Mouse (Mus musculus) hindbrain, embryonic 16.5 days (tissue): ENCODE data around the gene Mreg. TPM values are rescaled to one million over a fixed set of nuclear protein-coding genes. Genes with fewer than 3 reads are reported as not detected.

Experiments
- ATAC-seq: fragments of 200-750 bp; cut with Nextera tagmentation; 2 replicates; pipeline ENCODE4 v1.8.0; 2017; ENCODE audit warnings: moderate TSS enrichment, moderate library complexity
- H3K27ac ChIP-seq: fragments of 300-500 bp; sonication (generic); 2 replicates; pipeline ENCODE4 v1.5.1; 2014; ENCODE audit warnings: low read depth, mild to moderate bottlenecking, control low read depth, low read length, moderate library complexity
- H3K27me3 ChIP-seq: fragments of 300-500 bp; sonication (generic); replicated peaks from 2 replicates; pipeline ENCODE4 v1.6.1; 2014; ENCODE audit warnings: low read length; ENCODE audit not compliant: control insufficient read depth, insufficient read depth
- H3K36me3 ChIP-seq: fragments of 300-500 bp; sonication (generic); 2 replicates; pipeline ENCODE4 v1.6.1; 2014; ENCODE audit warnings: mild to moderate bottlenecking, low read length, moderate library complexity, mixed read lengths; ENCODE audit not compliant: control insufficient read depth, insufficient read depth
- H3K4me1 ChIP-seq: fragments of 300-500 bp; sonication (generic); 2 replicates; pipeline ENCODE4 v1.6.1; 2014; ENCODE audit warnings: low read depth, low read length; ENCODE audit not compliant: control insufficient read depth, insufficient read depth
- H3K4me2 ChIP-seq: fragments of 300-500 bp; sonication (generic); 2 replicates; pipeline ENCODE4 v1.6.1; 2014; ENCODE audit warnings: mild to moderate bottlenecking, low read length, control low read depth, moderate library complexity
- H3K4me3 ChIP-seq: fragments of 300-500 bp; sonication (generic); 2 replicates; pipeline ENCODE4 v1.5.1; 2014; ENCODE audit warnings: mild to moderate bottlenecking, low read length, control low read depth, moderate library complexity
- H3K9ac ChIP-seq: fragments of 300-500 bp; sonication (generic); 2 replicates; pipeline ENCODE4 v1.6.1; 2014; ENCODE audit warnings: low read depth, mild to moderate bottlenecking, control low read depth, low read length, moderate library complexity
- H3K9me3 ChIP-seq: fragments of 300-500 bp; sonication (generic); 2 replicates; pipeline ENCODE4 v1.6.1; 2014; ENCODE audit warnings: mild to moderate bottlenecking, low read length, moderate library complexity; ENCODE audit not compliant: control insufficient read depth
- WGBS: fragments of 180-500 bp; shearing (Covaris S2); extraction: QIAGEN DNeasy Blood & Tissue Kit; methylation state at CpG from one replicate; pipeline ENCODE4 v1.1.7; 2014; 5-methylcytosine and 5-hydroxymethylcytosine counted together
- polyA plus RNA-seq: library from polyadenylated mRNA; unstranded; fragments of >200 nt; fragmentation: Nextera tagmentation; extraction: Ambion mirVana; gene quantifications from 2 replicates; pipeline ENCODE4 v1.2.1, GENCODE M21; 2015

Mreg gene
- polyA plus RNA-seq, 1 experiment from 2014 or later = 2.7 TPM

DNA sequence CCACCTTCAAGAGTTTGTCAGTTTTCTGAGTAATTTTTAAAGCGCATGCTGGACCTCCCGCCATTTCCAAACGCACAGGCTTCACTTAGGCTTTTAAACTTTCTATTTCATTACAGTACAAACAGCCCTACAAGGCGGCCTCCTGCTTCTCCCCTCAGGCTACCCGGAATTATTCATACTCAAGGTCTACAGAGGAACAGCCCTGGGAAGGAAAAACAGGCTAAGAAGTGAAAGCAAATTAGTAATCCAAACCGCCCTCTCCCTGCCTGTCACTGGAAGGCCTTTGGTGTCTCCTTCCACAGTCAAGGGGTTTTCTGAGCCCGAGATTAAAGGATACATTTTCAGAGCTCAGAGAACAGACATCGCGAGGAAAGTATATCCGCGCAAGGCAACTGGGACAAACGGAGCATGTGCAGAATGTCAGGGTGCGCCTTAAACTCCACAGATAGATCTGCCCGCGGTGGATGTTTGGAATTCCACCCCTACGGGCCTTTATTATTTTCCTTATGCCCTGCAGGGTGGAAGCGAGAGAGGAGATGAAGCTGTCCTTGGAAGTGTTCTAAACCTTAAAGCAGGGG lies 90.4 kb downstream of the Mreg start:
- Histone ChIP-seq H3K9ac (no peak overlapping the region), H3K27ac (no peak overlapping the region), H3K36me3 (no peaks in the 10 kb centered on the region), H3K4me3 (no peak overlapping the region), H3K9me3 (no peaks in the 10 kb centered on the region), H3K4me2 (no peak overlapping the region), H3K4me1 (no peaks in the 10 kb centered on the region), H3K27me3 (no peaks in the 10 kb centered on the region)
- ATAC-seq = no peak
- WGBS = 83% methylated on average over 17 of the region's 17 CpGs

DNA sequence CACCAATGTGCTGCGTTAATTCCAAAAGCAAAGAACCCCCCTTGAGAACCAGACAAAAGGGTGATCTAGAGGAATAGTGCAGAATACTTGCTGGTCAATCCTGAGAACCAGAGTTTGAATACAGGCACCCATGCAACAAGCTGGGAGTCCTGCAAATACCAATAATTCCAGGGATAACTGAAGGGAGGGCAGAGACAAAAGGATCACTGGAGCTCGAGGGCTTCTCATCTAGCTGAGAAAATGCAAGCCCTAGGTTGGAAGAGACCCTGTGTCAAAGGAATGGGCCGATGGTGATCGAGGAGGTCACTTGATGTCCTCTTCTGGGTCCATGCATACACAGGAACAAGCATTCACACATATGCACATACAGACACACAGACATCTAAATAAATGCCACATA lies 92.1 kb downstream of the Mreg start:
- Histone ChIP-seq H3K27ac (no peak overlapping the region), H3K4me2 (no peak overlapping the region), H3K4me3 (no peak overlapping the region), H3K9ac (no peak overlapping the region), H3K4me1 (no peaks in the 10 kb centered on the region), H3K9me3 (no peaks in the 10 kb centered on the region), H3K27me3 (no peaks in the 10 kb centered on the region), H3K36me3 (no peaks in the 10 kb centered on the region)
- ATAC-seq = no peak
- 55% methylated on average over 4 of the region's 4 CpGs for WGBS

DNA sequence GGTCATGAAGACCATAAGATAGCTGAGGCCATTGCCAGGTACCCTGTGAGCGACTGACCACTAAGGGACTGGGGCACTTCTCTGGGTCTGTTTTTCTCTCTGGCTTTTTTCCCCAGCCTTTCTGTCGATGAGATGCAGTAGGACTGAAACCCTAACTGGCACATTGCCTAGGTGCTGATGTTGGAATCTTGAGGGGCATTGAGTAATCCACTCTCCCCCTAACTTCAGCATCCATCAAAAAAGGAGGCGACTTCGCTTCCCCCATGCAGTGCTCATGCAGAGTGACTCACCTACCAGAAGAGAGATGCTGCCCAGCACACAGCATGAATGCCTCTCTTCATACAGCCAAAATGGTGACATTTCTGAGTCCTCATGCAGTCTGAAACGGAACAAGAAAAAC lies 97.9 kb downstream of the Mreg start:
- H3K9ac ChIP-seq = no peak overlapping the region
- no peaks in the 10 kb centered on the region for H3K4me1 ChIP-seq
- H3K4me2 ChIP-seq = no peak overlapping the region
- WGBS = 69% methylated on average over 5 of the region's 5 CpGs
- H3K27ac ChIP-seq = no peak overlapping the region
- no peaks in the 10 kb centered on the region for H3K27me3 ChIP-seq
- no peak for ATAC-seq
- H3K4me3 ChIP-seq = no peak overlapping the region
- H3K36me3 ChIP-seq = no peaks in the 10 kb centered on the region
- H3K9me3 ChIP-seq = no peaks in the 10 kb centered on the region

Other genes starting within 250 kb of the Mreg start
- gene Pecr, start 72.0 kb upstream of the Mreg start, polyA plus RNA-seq = 9.4 and 10.6 TPM in 2 replicates
- 34.2 and 38.7 TPM in 2 replicates for gene Tmem169, start 72.1 kb upstream of the Mreg start, polyA plus RNA-seq
- 15.9 and 17.3 TPM in 2 replicates for gene Xrcc5, start 95.1 kb upstream of the Mreg start, polyA plus RNA-seq